Mouse (Mus musculus) megakaryocyte-erythroid progenitor cell, adult 5 weeks (primary cell): Measurements from ENCODE around the gene Plbd1. TPM values are rescaled to one million over a fixed set of nuclear protein-coding genes. Genes with fewer than 3 reads are reported as not detected.

Source experiments
- polyA plus RNA-seq: library from polyadenylated mRNA; stranded (reverse); fragments of >175 nt; gene quantifications from 2 replicates; pipeline ENCODE4 v1.2.3, GENCODE M21; 2012

Gene Plbd1
- 19.4 and 21.6 TPM in 2 replicates for polyA plus RNA-seq

GRCm38 (mm10) chr6:136661706-136662016 is at the start of gene Plbd1:
TSS of gene Plbd1 (minus strand) at chr6:136661928.

Other genes with a start within 250 kb of the Plbd1 start
- not detected in 2 replicates for gene E330021D16Rik, start 246.4 kb downstream of the Plbd1 start, polyA plus RNA-seq
- gene Atf7ip, start 155.8 kb downstream of the Plbd1 start, polyA plus RNA-seq: 13.7 and 18.3 TPM in 2 replicates
- gene Gucy2c, start 119.8 kb upstream of the Plbd1 start, polyA plus RNA-seq: not detected in 2 replicates
- gene Hist4h4, start 142.5 kb upstream of the Plbd1 start, polyA plus RNA-seq: 0.93 and 1.2 TPM in 2 replicates
- 545 and 575 TPM in 2 replicates for gene H2afj, start 146.3 kb upstream of the Plbd1 start, polyA plus RNA-seq
- 2.3 and 4.9 TPM in 2 replicates for gene BC049715, start 165.7 kb upstream of the Plbd1 start, polyA plus RNA-seq
- 221 and 222 TPM in 2 replicates for gene Wbp11, start 166.3 kb upstream of the Plbd1 start, polyA plus RNA-seq
- not detected in 2 replicates for gene Smco3, start 173.5 kb upstream of the Plbd1 start, polyA plus RNA-seq
- gene Art4, start 195.8 kb upstream of the Plbd1 start, polyA plus RNA-seq: 1.3 and 1.8 TPM in 2 replicates
- gene Mgp, start 213.9 kb upstream of the Plbd1 start, polyA plus RNA-seq: not detected in 2 replicates